ENCODE assay signal across 23 mouse cellular contexts in genomic region chr2:167551342-167551920, GRCm38 (mm10). TPM values are rescaled to one million over a fixed set of nuclear protein-coding genes. Genes with fewer than 3 reads are reported as not detected.
DNase-seq lines count a peak whose midpoint lies in the region; ATAC-seq lines count a peak whose summit lies in the region.
"Had no signal": no experiment of that assay in that cellular context is flagged by ENCODE, and none has a peak within 500 bp of the region (broad histone marks: within the 10 kb centered on the region; RNA-seq: fewer than 3 reads in every experiment).

No protein-coding gene starts in this region.

- peaks cover 15% of the 10 kb centered on the region for H3K4me1 ChIP-seq in heart, embryonic 16.5 days (ENCODE audit: control insufficient read depth, insufficient read depth, low read length)
- H3K4me1 ChIP-seq in embryonic facial prominence, embryonic 13.5 days: peaks cover 37% of the 10 kb centered on the region
- H3K4me1 ChIP-seq: neural tube, embryonic 15.5 days had no signal

- H3K36me3 ChIP-seq in heart, embryonic 16.5 days (ENCODE audit: control insufficient read depth, insufficient read depth): no peaks in the 10 kb centered on the region
- no peaks in the 10 kb centered on the region for H3K36me3 ChIP-seq in embryonic facial prominence, embryonic 13.5 days
- H3K36me3 ChIP-seq: heart, embryonic 13.5 days; neural tube, embryonic 15.5 days had no signal

- no peak overlapping the region for H3K4me2 ChIP-seq in heart, embryonic 16.5 days (ENCODE audit: low read depth, low read length)
- H3K4me2 ChIP-seq in embryonic facial prominence, embryonic 13.5 days: no peak overlapping the region
- H3K4me2 ChIP-seq: heart, embryonic 13.5 days; neural tube, embryonic 15.5 days had no signal

- WGBS in heart, embryonic 16.5 days: 82% methylated on average over 8 of the region's 8 CpGs
- WGBS in embryonic facial prominence, embryonic 13.5 days: 56% methylated on average over 8 of the region's 8 CpGs

- H3K9ac ChIP-seq in heart, embryonic 16.5 days (ENCODE audit: low read length): peak overlapping the region; percentile 15; the same call in 1 of the 2 replicates
- H3K9ac ChIP-seq in embryonic facial prominence, embryonic 13.5 days: no peak overlapping the region
- H3K9ac ChIP-seq: liver, postnatal 0 days; neural tube, embryonic 15.5 days had no signal

- H3K9me3 ChIP-seq in heart, embryonic 16.5 days (replicated peaks; ENCODE audit: control insufficient read depth, low read length): no peaks in the 10 kb centered on the region
- H3K9me3 ChIP-seq in embryonic facial prominence, embryonic 13.5 days: no peaks in the 10 kb centered on the region
- H3K9me3 ChIP-seq: heart, embryonic 13.5 days; neural tube, embryonic 15.5 days had no signal

- ATAC-seq in heart, embryonic 16.5 days (replicated peaks; ENCODE audit: extremely low read depth, insufficient read depth, low FRiP score): no peak
- no peak for ATAC-seq in embryonic facial prominence, embryonic 13.5 days (ENCODE audit: insufficient number of reproducible peaks, insufficient read depth, low FRiP score, low TSS enrichment, low read depth)
- ATAC-seq: forebrain, embryonic 16.5 days; liver, postnatal 0 days; Patski had no signal

- H3K27me3 ChIP-seq in heart, embryonic 16.5 days (ENCODE audit: control insufficient read depth, insufficient read depth, low read length): no peaks in the 10 kb centered on the region
- no peaks in the 10 kb centered on the region for H3K27me3 ChIP-seq in embryonic facial prominence, embryonic 13.5 days
- H3K27me3 ChIP-seq: neural tube, embryonic 15.5 days; Patski had no signal

- no peak for DNase-seq in heart, adult 18-20 months
- peak; percentile 54 to 55 for DNase-seq in B cell, adult 2 months
- DNase-seq in thymus, postnatal 0 days (ENCODE audit: low spot score): peak; percentile 50
- no peak for DNase-seq in layer of hippocampus, postnatal 14 days (ENCODE audit: low spot score in 2 of 2)
- no peak for DNase-seq in liver
- no peak for DNase-seq in frontal cortex, postnatal 36 days (ENCODE audit: low spot score in 2 of 2)
- DNase-seq: adrenal gland, postnatal 14 days; cerebellum, adult 2 months; gastrocnemius, postnatal 36 days; kidney, adult 18-20 months; kidney, postnatal 14 days; liver, postnatal 0 days; lung, postnatal 10 days; midbrain, embryonic 14.5 days; retina, postnatal 1 day had no signal

- H3K27ac ChIP-seq in heart, embryonic 16.5 days (ENCODE audit: low read length): no peak overlapping the region
- peak overlapping the region; percentile 24; the same call in 1 of the 2 replicates for H3K27ac ChIP-seq in embryonic facial prominence, embryonic 13.5 days
- H3K27ac ChIP-seq: layer of hippocampus, adult 2 months; neural tube, embryonic 15.5 days had no signal

- H3K4me3 ChIP-seq in heart, embryonic 16.5 days (ENCODE audit: low read length): no peak overlapping the region
- H3K4me3 ChIP-seq in embryonic facial prominence, embryonic 13.5 days: no peak overlapping the region
- H3K4me3 ChIP-seq: heart, embryonic 13.5 days; layer of hippocampus, adult 2 months; neural tube, embryonic 15.5 days had no signal

RNA-seq across cellular contexts. Expression of gene Snai1, which starts 13.4 kb away (rescaled TPM):
- polyA plus RNA-seq in heart, embryonic 16.5 days (2015; fragmentation: Nextera tagmentation; extraction: Ambion mirVana): 12.5 and 20.6 TPM in 2 replicates
- total RNA-seq in heart, adult 18-20 months (2021): 1 to 10 TPM; 1.2 to 2.1 TPM
- polyA plus RNA-seq in embryonic facial prominence, embryonic 13.5 days (2015; fragmentation: Nextera tagmentation; extraction: Ambion mirVana): 113 and 129 TPM in 2 replicates
- 2.6 and 3.6 TPM in 2 replicates for polyA plus RNA-seq in thymus, postnatal 0 days (2015; fragmentation: Nextera tagmentation; extraction: Ambion mirVana)
- total RNA-seq in layer of hippocampus, postnatal 14 days (2021): under 1 TPM; 0.53 to 0.79 TPM
- total RNA-seq: hematopoietic stem cell, adult 5-6 weeks had no signal

RNA-seq across cellular contexts. Expression of gene Spata2, which starts 58.7 kb away (rescaled TPM):
- 13.4 and 15.8 TPM in 2 replicates for polyA plus RNA-seq in heart, embryonic 16.5 days (2015; fragmentation: Nextera tagmentation; extraction: Ambion mirVana)
- 10 to 100 TPM; 13.1 to 16.4 TPM for total RNA-seq in heart, adult 18-20 months (2021)
- polyA plus RNA-seq in embryonic facial prominence, embryonic 13.5 days (2015; fragmentation: Nextera tagmentation; extraction: Ambion mirVana): 15.4 TPM in 2 replicates
- 17.8 and 19.4 TPM in 2 replicates for polyA plus RNA-seq in thymus, postnatal 0 days (2015; fragmentation: Nextera tagmentation; extraction: Ambion mirVana)
- total RNA-seq in layer of hippocampus, postnatal 14 days (2021): 10 to 100 TPM; 65.3 to 67.2 TPM

RNA-seq across cellular contexts. Expression of gene Rnf114, which starts 59.0 kb away (rescaled TPM):
- polyA plus RNA-seq in heart, embryonic 16.5 days (2015; fragmentation: Nextera tagmentation; extraction: Ambion mirVana): 78.5 and 79.0 TPM in 2 replicates
- total RNA-seq in heart, adult 18-20 months (2021): 10 to 100 TPM; 72.0 to 72.3 TPM
- 88.4 and 91.9 TPM in 2 replicates for polyA plus RNA-seq in embryonic facial prominence, embryonic 13.5 days (2015; fragmentation: Nextera tagmentation; extraction: Ambion mirVana)
- 138 and 145 TPM in 2 replicates for polyA plus RNA-seq in thymus, postnatal 0 days (2015; fragmentation: Nextera tagmentation; extraction: Ambion mirVana)
- 10 to 100 TPM; 39.1 to 40.5 TPM for total RNA-seq in layer of hippocampus, postnatal 14 days (2021)

Comparison
In these comparisons a context has a peak if more than half of its experiments do, and no peak if none do; other contexts are left out.
1. DNase-seq: peak in B cell, adult 2 months (2 of 2) and thymus, postnatal 0 days (single experiment); none in heart, adult 18-20 months (0 of 2), layer of hippocampus, postnatal 14 days (0 of 2), liver (single experiment) and frontal cortex, postnatal 36 days (0 of 2).